Mouse (Mus musculus) left cerebral cortex, adult 9 months (tissue): ENCODE measurements at regions not wholly inside any gene's neighbourhood (a gene's known extent, or its start where the extent isn't known, plus 50 kb on each side); places are given as distances from the start of the nearest gene placed in this dataset.
"Not testable (repeated sequence)": the region's sequence is repeated elsewhere in the genome, so short reads cannot be mapped to it uniquely, and the experiment has no call there.

Experiments
- DNase-seq, 2 experiments: peaks; one replicate each; pipeline ENCODE4 v3.0.0; 2022; ENCODE audit warnings: low spot score in 2 of 2

DNA sequence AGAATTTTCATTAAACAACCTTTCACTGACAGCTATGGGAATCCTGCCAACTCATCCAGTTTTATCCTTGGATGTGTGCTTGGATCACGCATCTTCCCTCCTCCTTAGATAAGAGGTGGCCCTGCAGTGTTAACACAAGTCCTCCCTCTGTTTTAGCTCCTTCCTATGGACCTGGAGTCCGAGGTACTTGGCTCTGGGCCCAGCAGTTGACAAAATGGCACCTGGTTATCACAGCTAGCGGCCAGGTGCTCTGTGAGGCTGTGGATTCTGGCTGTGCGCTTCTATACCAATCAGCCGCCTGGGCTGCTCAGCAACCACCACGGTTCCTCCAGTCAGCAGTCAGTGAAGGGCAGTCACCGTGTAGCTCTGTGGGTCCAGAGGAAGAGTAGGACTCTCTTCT, 157.4 kb downstream of the Prdm2 start:
- DNase-seq, result no peak

GRCm38 (mm10) chr4:143053029-143053428, 159.8 kb downstream of the Prdm2 start:
- DNase-seq, result no peak

GRCm38 (mm10) chr4:143051205-143051604, 161.6 kb downstream of the Prdm2 start:
- DNase-seq, result no peak

GRCm38 (mm10) chr4:143045245-143045644, 167.6 kb downstream of the Prdm2 start:
- no peak for DNase-seq

DNA sequence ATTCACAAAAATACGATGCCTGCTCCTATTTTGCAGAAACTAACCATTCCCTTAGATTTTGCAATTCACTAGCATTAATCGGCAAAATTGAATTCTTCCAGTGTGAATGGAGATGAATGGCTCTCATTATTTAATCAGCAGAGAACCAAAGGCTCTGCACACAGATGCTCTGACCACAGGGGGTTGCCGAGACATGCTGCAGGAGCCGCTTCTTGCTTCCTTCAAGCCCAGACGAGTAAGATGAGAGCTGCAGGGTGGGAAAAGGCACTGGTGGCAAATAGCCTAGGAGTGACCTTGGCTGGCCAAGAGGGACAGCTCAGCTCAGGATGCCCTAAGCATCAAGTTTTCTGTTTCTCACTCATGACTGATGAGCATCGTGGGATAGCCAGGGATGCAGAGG, 170.0 kb downstream of the Prdm2 start:
- DNase-seq, result no peak

DNA sequence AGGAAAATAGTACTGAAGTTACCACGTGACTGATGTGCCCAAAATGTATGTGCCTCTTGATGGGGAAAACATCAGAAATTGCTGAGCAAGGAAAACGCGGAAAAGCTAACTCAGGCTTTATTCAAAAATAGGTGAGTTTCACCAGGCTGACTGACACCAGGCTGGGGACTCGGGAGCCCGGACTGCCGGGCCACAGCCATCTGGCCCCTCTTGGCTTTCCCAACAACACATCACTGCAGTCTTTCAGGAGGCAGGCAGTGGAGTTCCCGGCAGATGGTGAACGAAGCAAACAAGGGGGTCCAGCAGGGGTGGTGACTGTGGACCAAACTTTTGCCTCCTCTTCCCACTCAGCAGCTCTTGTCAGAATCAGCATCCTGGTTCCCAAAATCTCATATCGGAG, 174.2 kb downstream of the Prdm2 start:
- DNase-seq, result no peak

- DNase-seq, result no peak
Observed at GRCm38 (mm10) chr4:143036704-143037103, 176.1 kb downstream of the Prdm2 start.

DNA sequence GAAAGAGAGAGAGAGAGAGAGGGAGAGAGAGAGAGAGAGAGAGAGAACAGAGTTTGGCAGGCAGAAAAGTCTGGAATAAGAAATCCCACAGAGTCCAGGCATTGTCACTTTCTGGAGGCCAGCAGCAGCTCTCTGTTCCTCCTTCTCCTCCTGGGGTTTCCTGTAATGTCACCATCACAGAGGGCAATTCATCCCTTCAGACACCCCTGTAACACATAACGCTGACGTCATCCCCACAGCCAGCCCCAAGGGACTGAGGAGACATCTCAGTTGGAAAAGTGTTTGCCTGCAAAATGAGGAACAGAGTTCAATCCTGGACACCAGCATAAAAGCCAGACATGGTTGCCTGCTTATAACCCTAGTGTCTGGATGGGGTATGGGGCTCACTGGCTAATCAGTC, 177.7 kb downstream of the Prdm2 start:
- not testable (repeated sequence) for DNase-seq

- DNase-seq, result not testable (repeated sequence)
Observed at GRCm38 (mm10) chr4:143034324-143034723, 178.5 kb downstream of the Prdm2 start.

- DNase-seq, result not testable (repeated sequence)
Observed at GRCm38 (mm10) chr4:143029813-143030212, 183.0 kb downstream of the Prdm2 start.

GRCm38 (mm10) chr4:143027292-143027691, 185.5 kb downstream of the Prdm2 start:
- DNase-seq, result peak in 1 of 2 experiments; percentile 73

DNA sequence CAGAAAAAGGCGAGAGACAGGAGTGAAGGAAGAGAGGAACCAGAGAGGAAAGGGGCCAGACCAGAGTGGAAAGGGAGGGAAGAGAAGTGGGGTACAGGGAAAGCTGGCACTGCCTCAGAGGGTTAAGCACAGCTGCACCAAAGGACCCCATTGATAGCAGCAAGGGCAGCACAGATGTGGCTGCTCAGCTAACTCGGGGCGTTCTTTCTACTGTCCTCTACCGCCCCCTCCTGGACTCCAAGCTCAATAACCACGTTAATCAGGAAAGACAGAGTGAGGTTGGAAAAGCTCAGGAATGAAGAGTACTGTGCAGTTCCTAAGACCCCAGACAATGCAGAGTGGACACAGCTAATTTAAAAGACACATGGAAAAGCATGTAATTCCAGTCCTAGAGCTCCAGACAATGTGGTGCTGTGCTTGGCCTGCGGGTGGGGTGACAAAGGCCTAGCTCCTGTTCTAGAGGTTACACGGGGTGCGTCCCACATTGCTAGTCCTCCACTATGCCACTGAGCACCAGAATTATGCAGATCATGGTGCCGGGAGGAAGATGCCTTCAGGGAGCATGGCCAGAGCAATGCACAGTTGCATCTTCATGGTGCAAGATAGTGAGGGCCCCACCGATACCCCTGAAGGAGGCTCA, 191.4 kb downstream of the Prdm2 start:
- peak in 1 of 2 experiments; percentile 68 for DNase-seq

GRCm38 (mm10) chr4:143020658-143021057, 192.1 kb downstream of the Prdm2 start:
- DNase-seq, result no peak

GRCm38 (mm10) chr4:143012900-143013299, 199.9 kb downstream of the Prdm2 start:
- no peak for DNase-seq

DNA sequence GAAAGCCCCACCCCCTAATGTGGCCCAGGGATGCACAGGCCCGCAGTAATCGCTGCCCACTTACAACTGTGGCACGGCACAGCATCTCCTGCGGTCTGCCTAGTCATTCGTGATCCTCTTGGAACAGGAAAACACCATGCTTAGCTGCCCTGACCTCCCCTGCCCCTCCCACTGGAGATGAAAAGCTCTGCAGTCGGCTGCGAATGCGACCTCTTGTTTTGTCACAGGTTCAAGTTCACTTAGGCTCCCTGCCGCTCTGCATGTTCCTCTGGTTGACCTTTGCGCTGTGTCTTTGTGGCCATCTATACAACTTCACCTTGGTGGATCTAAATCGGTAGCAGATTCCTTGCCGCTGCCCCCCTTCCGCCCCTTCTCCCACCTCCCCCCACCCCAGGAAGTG, 210.8 kb downstream of the Prdm2 start:
- DNase-seq, result no peak

- DNase-seq, result no peak
Observed at GRCm38 (mm10) chr4:143001486-143001885, 211.3 kb downstream of the Prdm2 start.

- no peak for DNase-seq
Observed at GRCm38 (mm10) chr4:142996406-142996805, 216.4 kb downstream of the Prdm2 start.

DNA sequence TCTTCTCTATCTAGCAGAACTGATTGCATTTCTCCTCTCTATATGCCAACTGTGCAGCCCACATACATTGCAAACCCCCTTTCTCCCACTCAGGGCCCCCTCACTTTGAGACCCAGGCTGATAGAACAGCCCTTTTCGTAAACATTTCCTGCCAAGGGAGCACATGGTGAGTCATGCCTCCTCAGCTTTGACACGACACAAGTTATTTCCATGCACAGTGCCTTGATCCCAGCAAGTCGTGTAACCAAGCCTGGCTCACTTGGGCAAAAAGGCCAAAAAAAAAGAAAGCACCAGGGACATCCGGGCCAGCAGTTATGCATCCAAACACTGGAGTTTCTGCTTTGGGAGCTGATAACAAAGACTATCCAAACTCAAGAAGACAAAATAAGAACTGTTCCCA, 221.4 kb downstream of the Prdm2 start:
- no peak for DNase-seq

GRCm38 (mm10) chr4:142989175-142989574, 223.6 kb downstream of the Prdm2 start:
- no peak for DNase-seq

DNA sequence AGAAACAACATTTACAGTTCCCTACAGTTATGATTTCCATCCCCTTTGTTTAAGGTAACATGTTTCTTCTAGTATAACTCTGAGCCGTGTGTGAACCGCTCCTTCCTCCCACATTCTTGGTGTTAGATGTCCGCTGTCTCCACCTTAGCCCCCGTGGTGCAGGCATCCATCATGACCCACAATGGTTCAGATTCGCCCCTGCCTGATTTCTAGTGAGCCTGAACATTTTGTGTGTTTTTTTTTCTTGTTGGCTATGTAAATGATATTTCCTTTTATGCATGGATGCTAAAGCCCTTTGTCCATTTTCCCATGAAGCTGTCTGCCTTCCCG, 229.5 kb downstream of the Prdm2 start:
- no peak for DNase-seq

- DNase-seq, result no peak
Observed at GRCm38 (mm10) chr4:142982585-142983294, 230.1 kb downstream of the Prdm2 start.

DNA sequence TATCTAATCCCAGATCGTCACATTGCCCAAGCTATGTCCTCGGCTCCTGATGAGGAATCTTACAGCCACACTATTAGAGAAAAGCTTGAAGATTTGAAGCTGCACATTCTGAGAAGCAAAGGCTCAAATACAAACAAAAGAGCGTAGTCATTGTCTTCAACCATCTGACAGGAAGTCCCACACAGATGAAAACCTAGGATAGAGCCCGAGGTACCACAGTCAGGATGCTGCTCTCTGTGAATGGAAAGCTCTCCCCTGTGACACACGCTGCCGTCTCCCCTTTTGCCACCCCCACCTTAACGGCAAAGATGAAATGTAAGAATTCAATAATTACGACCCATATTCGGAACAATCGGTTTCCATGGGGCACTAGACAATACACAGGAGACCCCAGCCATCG, 237.2 kb downstream of the Prdm2 start:
- DNase-seq, result no peak

GRCm38 (mm10) chr4:142970040-142970439, 242.8 kb downstream of the Prdm2 start:
- DNase-seq, result peak in 1 of 2 experiments; percentile 46

DNA sequence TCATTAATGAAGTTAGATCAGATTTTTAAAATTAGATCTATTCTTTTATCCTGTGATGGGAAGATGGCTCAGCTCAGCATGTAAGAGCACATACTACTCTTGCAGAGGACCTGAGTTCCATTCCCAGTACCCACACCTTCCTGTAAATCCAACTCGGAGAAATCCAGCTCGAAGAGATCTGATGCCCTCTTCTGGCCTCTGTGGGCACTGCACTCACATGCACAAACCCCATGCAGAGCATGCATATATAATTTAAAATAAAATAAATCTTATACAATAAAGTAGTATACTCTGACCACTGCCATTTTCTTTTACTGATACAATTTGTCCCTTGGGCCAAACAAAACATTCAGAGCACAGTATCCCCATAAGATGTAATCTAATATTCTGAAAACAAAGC, 245.2 kb downstream of the Prdm2 start:
- no peak for DNase-seq
